Mouse (Mus musculus): ENCODE measurements around the gene Smarcc1. TPM values are rescaled to one million over a fixed set of nuclear protein-coding genes. Genes with fewer than 3 reads are reported as not detected.

Smarcc1 gene
- total and polyA plus RNA-seq, 3 experiments, result 30.4 to 97.0 (median 41.3) TPM

- in situ Hi-C loops (cut with MboI; ENCODE audit: low pct_ligation_motif_present, low pct_unique_long_range_greater_than_20kb, low sequenced_read_pairs), result no loop called here
- TF ChIP-seq MXI1 (IDR thresholded peaks at IDR 0.05; ENCODE audit: low read depth, low read length) (no peak), POLR2A (IDR thresholded peaks at IDR 0.05; ENCODE audit: low read depth, low read length) (no peak), PAX5 (IDR thresholded peaks at IDR 0.05; ENCODE audit: low read length) (no peak), CTCF (conservative IDR thresholded peaks at IDR 0.05 in 1 of 2, IDR thresholded peaks at IDR 0.05 in 1 of 2; ENCODE audit: low read depth in 2 of 2, low read length in 2 of 2) (no peak), EP300 (IDR thresholded peaks at IDR 0.05; ENCODE audit: low read length) (no peak), USF2 (conservative IDR thresholded peaks at IDR 0.05; ENCODE audit: low read depth, low read length) (no peak), E2F4 (IDR thresholded peaks at IDR 0.05; ENCODE audit: insufficient replicate concordance, low read depth, low read length) (no peak), MEF2A (IDR thresholded peaks at IDR 0.05; ENCODE audit: borderline replicate concordance, low read depth, low read length) (no peak), NRF1 (IDR thresholded peaks at IDR 0.05; ENCODE audit: low read depth, low read length) (no peak), ELF1 (IDR thresholded peaks at IDR 0.05; ENCODE audit: low read depth, low read length) (no peak), CHD1 (IDR thresholded peaks at IDR 0.05; ENCODE audit: low read depth, low read length) (no peak), ZKSCAN1 (IDR thresholded peaks at IDR 0.05; ENCODE audit: borderline replicate concordance, low read depth, low read length) (no peak), GABPA (IDR thresholded peaks at IDR 0.05; ENCODE audit: insufficient replicate concordance, low read depth, low read length) (no peak), TCF12 (IDR thresholded peaks at IDR 0.05; ENCODE audit: low read depth, low read length) (no peak), ZMIZ1 (IDR thresholded peaks at IDR 0.05; ENCODE audit: low read depth, low read length) (no peak), RCOR1 (conservative IDR thresholded peaks at IDR 0.05; ENCODE audit: low read depth, low read length) (no peak), TBP (conservative IDR thresholded peaks at IDR 0.05; ENCODE audit: low read depth, low read length) (no peak), KAT2A (IDR thresholded peaks at IDR 0.05; ENCODE audit: insufficient replicate concordance, low read length) (no peak)
- Histone ChIP-seq H3K4me3 (replicated peaks in 1 of 3; ENCODE audit: low read depth in 2 of 3, low read length in 2 of 3, poor library complexity in 1 of 3) (no peak overlapping the region), H3K9me3 (replicated peaks; ENCODE audit: low read length) (no peaks in the 10 kb centered on the region), H3K9ac (ENCODE audit: insufficient read depth, low read depth) (no peak overlapping the region), H3K27me3 (replicated peaks) (no peaks in the 10 kb centered on the region), H3K27ac (ENCODE audit: insufficient read depth, low read depth) (no peak overlapping the region), H3K36me3 (replicated peaks in 1 of 2; ENCODE audit: control insufficient read depth in 1 of 2, insufficient read depth in 1 of 2, low read length in 1 of 2) (peaks cover 0 to 3% of the 10 kb centered on the region in 2 experiments), H3K79me2 (replicated peaks; ENCODE audit: control insufficient read depth, extremely low read depth, insufficient read depth, poor library complexity, severe bottlenecking) (no peaks in the 10 kb centered on the region), H3K4me2 (ENCODE audit: insufficient read depth, low read depth, poor library complexity, severe bottlenecking) (no peak overlapping the region), H3K4me1 (ENCODE audit: control insufficient read depth in 1 of 2, insufficient read depth in 2 of 2) (peaks cover 9 to 20% of the 10 kb centered on the region in 2 experiments)
- no peak for DNase-seq (ENCODE audit: extremely low read depth)
- dilution Hi-C loops (cut with MboI; ENCODE audit: extremely low pct_ligation_motif_present, extremely low pct_unique_long_range_greater_than_20kb, low sequenced_read_pairs), result no loop called here
These were observed 147.5 kb downstream of the Smarcc1 start for GRCm38 (mm10) chr9:110264991-110265390.

GRCm38 (mm10) chr9:110268416-110268815 lies 150.9 kb downstream of the Smarcc1 start:
- H3K79me2 ChIP-seq (replicated peaks; ENCODE audit: control insufficient read depth, extremely low read depth, insufficient read depth, poor library complexity, severe bottlenecking), result no peaks in the 10 kb centered on the region
- H3K27ac ChIP-seq (ENCODE audit: insufficient read depth, low read depth), result peak overlapping the region; percentile 30
- H3K4me1 ChIP-seq (ENCODE audit: control insufficient read depth in 1 of 2, insufficient read depth in 2 of 2), result peaks cover 15 to 29% of the 10 kb centered on the region in 2 experiments
- no peaks in the 10 kb centered on the region for H3K27me3 ChIP-seq (replicated peaks)
- H3K9me3 ChIP-seq (replicated peaks; ENCODE audit: low read length), result no peaks in the 10 kb centered on the region
- dilution Hi-C loops (cut with MboI; ENCODE audit: extremely low pct_ligation_motif_present, extremely low pct_unique_long_range_greater_than_20kb, low sequenced_read_pairs) (no loop called here), in situ Hi-C loops (cut with MboI; ENCODE audit: low pct_ligation_motif_present, low pct_unique_long_range_greater_than_20kb, low sequenced_read_pairs) (no loop called here)
- H3K4me3 ChIP-seq (replicated peaks in 1 of 3; ENCODE audit: low read depth in 2 of 3, low read length in 2 of 3, poor library complexity in 1 of 3), result peak overlapping the region; percentile 7 to 51 (median 20)
- no peaks in the 10 kb centered on the region for H3K36me3 ChIP-seq (replicated peaks in 1 of 2; ENCODE audit: control insufficient read depth in 1 of 2, insufficient read depth in 1 of 2, low read length in 1 of 2)
- peak; percentile 77 for DNase-seq (ENCODE audit: extremely low read depth)
- peak overlapping the region; percentile 62 for H3K4me2 ChIP-seq (ENCODE audit: insufficient read depth, low read depth, poor library complexity, severe bottlenecking)
- peak overlapping the region; percentile 41; the same call in 1 of the 2 replicates for H3K9ac ChIP-seq (ENCODE audit: insufficient read depth, low read depth)
- TF ChIP-seq CHD1 (IDR thresholded peaks at IDR 0.05; ENCODE audit: low read depth, low read length) (no peak), RAD21 (IDR thresholded peaks at IDR 0.05; ENCODE audit: low read depth, low read length) (no peak), NELFE (IDR thresholded peaks at IDR 0.05; ENCODE audit: low read depth, low read length) (peak; percentile 51; the same call in 1 of the 2 replicates), PAX5 (IDR thresholded peaks at IDR 0.05; ENCODE audit: low read length) (peak; percentile 69), MAFK (IDR thresholded peaks at IDR 0.05; ENCODE audit: insufficient replicate concordance, low read length) (no peak), USF1 (IDR thresholded peaks at IDR 0.05; ENCODE audit: low read depth, low read length) (no peak), TBP (conservative IDR thresholded peaks at IDR 0.05; ENCODE audit: low read depth, low read length) (peak; percentile 80), NRF1 (IDR thresholded peaks at IDR 0.05; ENCODE audit: low read depth, low read length) (peak; percentile 93), MXI1 (IDR thresholded peaks at IDR 0.05; ENCODE audit: low read depth, low read length) (no peak; the same call in 1 of the 2 replicates), UBTF (IDR thresholded peaks at IDR 0.05; ENCODE audit: low read depth, low read length) (no peak), ETS1 (conservative IDR thresholded peaks at IDR 0.05; ENCODE audit: low read depth, low read length) (peak; percentile 65), SIN3A (IDR thresholded peaks at IDR 0.05; ENCODE audit: low read length) (no peak; the same call in 1 of the 2 replicates), MEF2A (IDR thresholded peaks at IDR 0.05; ENCODE audit: borderline replicate concordance, low read depth, low read length) (no peak), BHLHE40 (IDR thresholded peaks at IDR 0.05; ENCODE audit: low read depth, low read length) (peak; percentile 86), EP300 (IDR thresholded peaks at IDR 0.05; ENCODE audit: low read length) (peak; percentile 59), CHD2 (IDR thresholded peaks at IDR 0.05; ENCODE audit: low read length) (peak; percentile 73; the same call in 1 of the 2 replicates), IRF4 (IDR thresholded peaks at IDR 0.05; ENCODE audit: low read depth, low read length) (peak; percentile 21; the same call in 1 of the 2 replicates), MAX (IDR thresholded peaks at IDR 0.05; ENCODE audit: low read length) (peak; percentile 72; the same call in 1 of the 2 replicates), POLR2AphosphoS2 (IDR thresholded peaks at IDR 0.05; ENCODE audit: low read depth, low read length) (no peak), POLR2A (IDR thresholded peaks at IDR 0.05; ENCODE audit: low read depth, low read length) (peak; percentile 63), TCF12 (IDR thresholded peaks at IDR 0.05; ENCODE audit: low read depth, low read length) (peak; percentile 75), E2F4 (IDR thresholded peaks at IDR 0.05; ENCODE audit: insufficient replicate concordance, low read depth, low read length) (no peak; the same call in 1 of the 2 replicates), ZMIZ1 (IDR thresholded peaks at IDR 0.05; ENCODE audit: low read depth, low read length) (0 out of 2 replicates have a peak, but pooled peaks have one; percentile 42), ZC3H11A (IDR thresholded peaks at IDR 0.05; ENCODE audit: low read depth, low read length) (no peak)
